Comparison of ENCODE assay signal across 8 mouse cellular contexts in genomic region chr14:57745291-57745969, GRCm38 (mm10). TPM values are rescaled to one million over a fixed set of nuclear protein-coding genes. Genes with fewer than 3 reads are reported as not detected.
DNase-seq lines count a peak whose midpoint lies in the region; ATAC-seq and TF ChIP-seq lines count a peak whose summit lies in the region.

No protein-coding gene starts in this region.

- peak overlapping the region; percentile 68 for H3K4me2 ChIP-seq in heart, postnatal 0 days (ENCODE audit: low read depth, low read length)

- peak; percentile 47 for DNase-seq in brain, adult 2 months (ENCODE audit: low read depth, low spot score)
- no peak for DNase-seq in heart, postnatal 0 days (ENCODE audit: low spot score)
- peak; percentile 58 to 82 for DNase-seq in kidney, postnatal 25 days
- peak; percentile 61 for DNase-seq in lung, postnatal 25 days (ENCODE audit: low spot score)
- peak; percentile 59 for DNase-seq in retina, embryonic 14.5 days (ENCODE audit: low spot score)
- peak; percentile 34 to 57 for DNase-seq in urinary bladder, postnatal 36 days (ENCODE audit: low spot score in 2 of 2)

- ATAC-seq in erythroid progenitor cell, adult 5-6 weeks (replicated peaks; ENCODE audit: low FRiP score, poor library complexity, severe bottlenecking): peak; percentile 45
- ATAC-seq in heart, postnatal 0 days (ENCODE audit: insufficient read depth, low read depth): peak; percentile 62

- TF ChIP-seq CTCF in ES-Bruce4 (IDR thresholded peaks at IDR 0.05; ENCODE audit: low read depth, low read length): no peak
- no peak for TF ChIP-seq CTCF in heart, postnatal 0 days (IDR thresholded peaks at IDR 0.05; ENCODE audit: low read depth)

- H3K27me3 ChIP-seq in ES-Bruce4 (ENCODE audit: control insufficient read depth, insufficient read depth, low read length, poor library complexity, severe bottlenecking): peaks cover 16% of the 10 kb centered on the region
- H3K27me3 ChIP-seq in heart, postnatal 0 days (ENCODE audit: control insufficient read depth, insufficient read depth, low read length): no peaks in the 10 kb centered on the region

- H3K9ac ChIP-seq in ES-Bruce4 (ENCODE audit: low read depth, poor library complexity, severe bottlenecking): peak overlapping the region; percentile 97
- H3K9ac ChIP-seq in heart, postnatal 0 days (replicated peaks; ENCODE audit: low read depth, low read length): peak overlapping the region; percentile 99

- peak overlapping the region; percentile 74 for H3K4me3 ChIP-seq in ES-Bruce4 (ENCODE audit: low read depth, low read length)
- H3K4me3 ChIP-seq in heart, postnatal 0 days (ENCODE audit: low read depth, low read length): peak overlapping the region; percentile 97

- H3K9me3 ChIP-seq in ES-Bruce4 (replicated peaks; ENCODE audit: control insufficient read depth, insufficient read depth, low read length, poor library complexity, severe bottlenecking): no peaks in the 10 kb centered on the region
- no peaks in the 10 kb centered on the region for H3K9me3 ChIP-seq in heart, postnatal 0 days (replicated peaks; ENCODE audit: control insufficient read depth, low read length)

- H3K36me3 ChIP-seq in ES-Bruce4 (ENCODE audit: control insufficient read depth, insufficient read depth, low read length, poor library complexity, severe bottlenecking): no peaks in the 10 kb centered on the region
- no peaks in the 10 kb centered on the region for H3K36me3 ChIP-seq in heart, postnatal 0 days (replicated peaks; ENCODE audit: control insufficient read depth, insufficient read depth, low read length)

- no peak for TF ChIP-seq EP300 in ES-Bruce4 (IDR thresholded peaks at IDR 0.05; ENCODE audit: insufficient read depth, low read depth, low read length)
- TF ChIP-seq EP300 in heart, postnatal 0 days (IDR thresholded peaks at IDR 0.05; ENCODE audit: low read depth): no peak

- WGBS in heart, postnatal 0 days: under 1% methylated on average over 58 of the region's 103 CpGs

- no peak overlapping the region for H3K27ac ChIP-seq in ES-Bruce4 (ENCODE audit: insufficient read depth, low read length)
- H3K27ac ChIP-seq in heart, postnatal 0 days (ENCODE audit: low read depth): peak overlapping the region; percentile 99

- no peaks in the 10 kb centered on the region for H3K4me1 ChIP-seq in ES-Bruce4 (ENCODE audit: control insufficient read depth, insufficient read depth, low read length)
- H3K4me1 ChIP-seq in heart, postnatal 0 days (ENCODE audit: control insufficient read depth, insufficient read depth): peaks cover 19% of the 10 kb centered on the region

- no peak for TF ChIP-seq POLR2A in ES-Bruce4 (IDR thresholded peaks at IDR 0.05; ENCODE audit: insufficient read depth, low read length)

RNA-seq across cellular contexts. Expression of gene Gm49361, which starts 0.5 kb away (rescaled TPM):
- polyA plus RNA-seq in ES-Bruce4 (2011; ENCODE audit: insufficient read depth, insufficient read length, low read depth, missing spikeins): not detected in 2 replicates
- total RNA-seq in erythroid progenitor cell, adult 5-6 weeks (2015; ENCODE audit: low replicate concordance): not detected in 2 replicates
- total RNA-seq in erythroid progenitor cell, adult 5-6 weeks (2017; ENCODE audit: low replicate concordance): not detected in 2 replicates
- total RNA-seq in heart, postnatal 0 days (2014; rRNA removed; ENCODE audit: low replicate concordance): not detected in 2 replicates
- not detected in 2 replicates for polyA plus RNA-seq in heart, postnatal 0 days (2015; fragmentation: Nextera tagmentation; extraction: Ambion mirVana)

RNA-seq across cellular contexts. Expression of gene Lats2, which starts 12.8 kb away (rescaled TPM):
- 18.4 and 26.1 TPM in 2 replicates for polyA plus RNA-seq in ES-Bruce4 (2011; ENCODE audit: insufficient read depth, insufficient read length, low read depth, missing spikeins)
- 24.9 and 33.5 TPM in 2 replicates for total RNA-seq in erythroid progenitor cell, adult 5-6 weeks (2015; ENCODE audit: low replicate concordance)
- total RNA-seq in erythroid progenitor cell, adult 5-6 weeks (2017; ENCODE audit: low replicate concordance): 38.4 and 38.9 TPM in 2 replicates
- 43.7 and 68.4 TPM in 2 replicates for total RNA-seq in heart, postnatal 0 days (2014; rRNA removed; ENCODE audit: low replicate concordance)
- polyA plus RNA-seq in heart, postnatal 0 days (2015; fragmentation: Nextera tagmentation; extraction: Ambion mirVana): 16.0 and 17.2 TPM in 2 replicates

RNA-seq across cellular contexts. Expression of gene Sap18, which starts 52.5 kb away (rescaled TPM):
- polyA plus RNA-seq in ES-Bruce4 (2011; ENCODE audit: insufficient read depth, insufficient read length, low read depth, missing spikeins): 76.9 and 98.1 TPM in 2 replicates
- total RNA-seq in erythroid progenitor cell, adult 5-6 weeks (2015; ENCODE audit: low replicate concordance): 133 and 176 TPM in 2 replicates
- total RNA-seq in erythroid progenitor cell, adult 5-6 weeks (2017; ENCODE audit: low replicate concordance): 10.0 and 12.1 TPM in 2 replicates
- 8.4 and 27.7 TPM in 2 replicates for total RNA-seq in heart, postnatal 0 days (2014; rRNA removed; ENCODE audit: low replicate concordance)
- 9.8 and 10.9 TPM in 2 replicates for polyA plus RNA-seq in heart, postnatal 0 days (2015; fragmentation: Nextera tagmentation; extraction: Ambion mirVana)
